Mouse (Mus musculus) embryo, embryonic 10.5 days (tissue): ENCODE measurements at regions not wholly inside any gene's neighbourhood (a gene's known extent, or its start where the extent isn't known, plus 50 kb on each side); places are given as distances from the start of the nearest gene placed in this dataset.

Experiments
- DNase-seq: peaks from one replicate; pipeline ENCODE4 v3.0.0-alpha.2; 2015; ENCODE audit warnings: low spot score

GRCm38 (mm10) chr13:80798863-80799817 lies 84.0 kb upstream of the Arrdc3 start:
- no peak for DNase-seq

DNA sequence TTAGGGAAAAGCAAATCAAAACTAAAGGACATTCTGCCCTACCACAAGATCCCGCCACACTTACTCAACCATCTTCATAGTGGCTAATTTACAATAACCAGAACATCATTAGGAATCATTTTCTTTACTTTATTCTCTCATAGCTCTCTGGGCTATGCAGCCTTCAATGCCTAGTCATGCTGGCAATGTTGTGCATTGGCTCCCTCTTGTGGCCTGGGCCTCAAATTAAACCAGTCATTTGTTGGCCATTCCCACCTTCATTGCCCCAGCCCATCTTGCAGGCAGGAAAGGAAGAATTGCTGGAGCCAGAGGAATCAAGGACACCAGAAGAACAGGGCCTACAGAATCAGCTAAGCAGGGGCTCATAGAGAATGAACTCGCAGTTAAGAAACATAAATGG lies 77.0 kb upstream of the Arrdc3 start:
- peak; percentile 82 for DNase-seq

- DNase-seq: no peak
Measured at GRCm38 (mm10) chr13:80827037-80827471, 56.1 kb upstream of the Arrdc3 start.
